Mouse (Mus musculus) adrenal gland, postnatal 10 days (tissue): ENCODE results near the gene Cul7. TPM values are rescaled to one million over a fixed set of nuclear protein-coding genes. Genes with fewer than 3 reads are reported as not detected.

Experiments used
- DNase-seq: peaks from one replicate; pipeline ENCODE4 v3.0.0; 2021; ENCODE audit warnings: mixed read lengths
- long read RNA-seq, 2 experiments: library from polyadenylated mRNA; stranded (forward); transcript quantifications; one replicate each; pipeline ENCODE4 v2.0.0; 2021
- total RNA-seq, 2 experiments: library from RNA; stranded (reverse); gene quantifications; 2 replicates each; pipeline ENCODE4 v1.2.3; 2021

The Cul7 gene
- total RNA-seq: 10 to 100 TPM; 48.5 to 61.7 TPM
- long read RNA-seq, experiment 1, full-length matches to known transcripts: 2 of 16 reads
- long read RNA-seq, experiment 1, partial matches to known transcripts: 13 of 16 reads
- long read RNA-seq, experiment 1, other reads (novel, unspliced or antisense): 1 of 16 reads
- long read RNA-seq, experiment 2, full-length matches to known transcripts: 3 of 6 reads
- long read RNA-seq, experiment 2, partial matches to known transcripts: 1 of 6 reads
- long read RNA-seq, experiment 2, other reads (novel, unspliced or antisense): 2 of 6 reads

GRCm38 (mm10) chr17:46650232-46651031 lies at the start of gene Cul7:
Gene Cul7, plus strand, starts transcription at chr17:46650337.
- DNase-seq: peak; percentile 95

- no peak for DNase-seq
Observed at GRCm38 (mm10) chr17:46600569-46600968, 49.6 kb upstream of the Cul7 start.

DNA sequence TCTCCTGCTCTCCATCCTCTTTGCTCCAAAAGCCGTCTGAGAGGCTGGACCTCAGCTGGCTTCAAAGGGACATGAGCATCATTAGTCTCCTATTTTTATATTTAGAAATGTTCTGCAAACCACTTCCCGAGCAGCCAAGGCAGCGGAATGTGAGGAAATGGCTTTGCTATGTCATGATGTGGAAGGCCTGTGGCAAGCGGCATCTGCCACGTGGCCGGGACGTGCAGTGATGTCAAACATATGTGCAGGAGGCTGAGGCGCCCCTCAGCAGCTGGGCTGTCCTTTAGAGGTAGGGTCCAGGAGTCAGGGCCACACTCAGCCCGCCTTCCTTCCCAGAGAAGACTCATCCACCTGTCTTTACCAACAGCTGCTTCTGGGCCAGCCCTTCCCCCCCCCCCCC lies 47.9 kb upstream of the Cul7 start:
- DNase-seq: no peak

DNA sequence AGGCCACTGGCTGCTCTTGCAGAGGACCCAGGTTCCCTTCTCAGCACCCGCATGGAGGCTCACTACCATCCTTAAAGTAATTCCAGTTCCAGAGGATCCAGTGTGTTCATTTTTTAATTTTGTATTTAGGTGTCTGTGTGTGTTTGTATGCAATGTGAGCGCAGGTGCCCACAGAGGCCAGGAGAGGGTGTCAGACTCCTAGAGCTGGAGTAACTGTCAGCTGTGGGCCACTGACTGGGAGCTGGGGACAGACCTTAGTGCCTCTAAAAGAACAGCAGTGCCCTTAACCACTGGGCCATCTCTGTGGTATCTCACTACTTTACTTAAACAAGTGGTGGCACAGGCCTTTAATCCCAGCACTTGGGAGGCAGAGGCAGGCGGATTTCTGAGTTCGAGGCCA lies 46.9 kb upstream of the Cul7 start:
- DNase-seq: no peak

GRCm38 (mm10) chr17:46605126-46605525 lies 45.0 kb upstream of the Cul7 start:
- DNase-seq: no peak

DNA sequence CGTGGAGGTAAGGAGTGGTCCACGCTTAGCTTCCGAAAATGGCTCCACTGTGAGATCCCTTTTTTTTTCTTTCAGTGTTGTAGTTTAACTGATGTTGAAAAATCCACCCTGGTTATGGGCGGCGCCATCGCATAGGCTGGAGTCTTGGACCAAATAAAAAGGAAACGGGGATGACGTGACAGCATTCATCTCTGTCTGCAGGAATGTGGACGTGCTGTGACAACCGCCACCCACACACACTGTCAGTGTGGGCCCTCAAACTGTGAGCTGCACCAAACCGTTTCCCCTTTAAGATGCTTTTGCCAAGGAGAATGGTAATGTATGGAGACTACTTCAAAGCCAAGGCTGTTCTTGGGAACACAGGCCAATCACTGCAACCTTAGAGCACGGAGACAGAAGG lies 44.1 kb upstream of the Cul7 start:
- no peak for DNase-seq

DNA sequence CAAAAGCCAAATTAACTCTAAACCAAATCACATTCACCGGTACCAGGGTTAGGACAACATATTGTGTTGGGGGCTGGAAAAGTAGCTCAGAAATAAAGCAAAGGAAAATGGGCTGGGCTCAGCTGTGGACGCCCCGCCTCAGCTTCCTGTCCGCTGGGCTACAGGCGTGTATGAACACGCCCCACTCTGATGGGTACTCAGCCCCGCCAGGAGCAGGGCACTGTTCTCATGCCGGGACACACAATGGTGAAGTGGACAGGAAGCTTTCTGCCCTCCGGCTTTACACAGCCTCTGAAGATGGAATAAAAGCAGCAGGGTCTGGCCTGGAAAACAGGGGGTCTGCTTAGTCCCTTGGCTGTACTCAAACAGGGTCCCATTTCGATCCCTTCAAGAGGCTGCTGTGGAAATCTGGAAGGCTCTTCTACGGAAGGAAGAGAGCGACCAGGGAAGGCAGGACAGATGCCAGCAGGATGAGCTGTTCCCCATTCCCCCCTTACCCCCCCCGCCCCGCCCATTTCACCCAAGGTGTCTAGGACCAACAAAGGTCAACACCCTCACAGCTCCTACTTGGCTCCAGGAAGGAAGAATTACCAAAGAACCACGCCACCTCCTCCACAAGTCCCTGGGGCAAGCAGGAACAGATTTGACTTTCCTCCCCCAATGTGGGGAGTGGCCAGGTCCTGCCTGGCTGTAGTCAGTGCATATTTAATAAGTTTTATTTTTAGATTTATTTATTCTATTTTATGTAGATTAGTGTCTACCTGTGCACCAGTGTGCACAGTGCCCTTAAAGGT lies 40.2 kb upstream of the Cul7 start:
- DNase-seq: peak; percentile 42

- no peak for DNase-seq
Observed at GRCm38 (mm10) chr17:46611316-46611715, 38.8 kb upstream of the Cul7 start.

- DNase-seq: no peak
Observed at GRCm38 (mm10) chr17:46612189-46612588, 37.9 kb upstream of the Cul7 start.

DNA sequence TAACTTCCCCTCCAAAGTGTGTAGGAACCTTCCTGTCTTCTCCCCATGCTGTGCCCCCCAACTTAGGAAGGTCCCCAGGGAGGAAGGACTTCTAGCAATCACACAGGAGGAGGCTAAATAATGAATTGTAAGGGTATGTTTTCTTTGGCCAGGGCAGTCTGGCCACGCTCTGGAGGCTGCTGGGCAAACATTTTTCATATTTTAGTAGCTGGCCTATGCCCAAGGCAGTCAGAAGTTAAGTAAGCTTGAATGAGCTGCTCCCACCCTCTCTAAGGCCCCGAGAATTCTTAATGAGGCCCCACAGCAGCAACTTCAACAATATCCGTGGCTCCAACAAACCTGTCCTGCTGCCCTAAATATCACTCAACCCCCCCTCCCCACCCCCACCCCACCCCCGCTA lies 37.3 kb upstream of the Cul7 start:
- DNase-seq: peak; percentile 48

- DNase-seq: no peak
Observed at GRCm38 (mm10) chr17:46613229-46613628, 36.9 kb upstream of the Cul7 start.

DNA sequence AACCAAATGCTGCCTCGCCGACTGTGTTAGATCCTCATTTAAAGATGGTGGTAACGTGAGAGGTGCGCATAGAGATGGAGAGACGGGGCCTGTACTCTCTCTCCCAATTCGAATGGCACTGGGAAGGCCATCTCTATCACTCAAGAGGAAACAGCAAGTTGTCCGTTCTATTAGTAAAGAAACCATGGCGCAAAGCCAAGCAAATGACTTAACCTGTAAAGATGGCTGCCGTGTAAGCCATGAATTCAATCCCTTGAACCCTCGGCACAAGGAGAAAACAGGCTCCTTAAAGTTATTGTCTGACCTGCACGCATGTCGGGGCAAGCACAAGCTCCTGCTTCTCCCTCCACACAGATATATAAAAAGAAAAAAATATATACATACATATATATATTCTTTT lies 32.3 kb upstream of the Cul7 start:
- DNase-seq: no peak

DNA sequence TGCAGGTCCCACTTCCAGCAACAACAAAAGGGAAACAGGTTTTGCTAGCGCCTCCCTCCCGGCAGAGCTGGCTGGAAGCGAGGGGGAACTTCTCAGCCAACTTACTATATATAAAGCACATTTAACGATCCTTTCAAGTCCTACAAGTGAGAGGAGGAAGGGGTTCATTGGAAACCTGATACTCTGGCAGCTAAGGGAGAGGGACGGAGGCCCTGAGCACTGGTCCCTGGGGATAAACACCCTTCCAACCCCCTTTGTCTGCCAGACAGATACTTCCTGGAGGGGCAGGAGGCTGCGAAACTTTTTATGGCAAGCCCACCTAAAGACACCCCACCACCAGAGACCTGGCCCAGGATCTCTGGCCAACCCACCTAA lies 31.8 kb upstream of the Cul7 start:
- no peak for DNase-seq

- DNase-seq: no peak
Observed at GRCm38 (mm10) chr17:46618769-46619682, 31.1 kb upstream of the Cul7 start.

DNA sequence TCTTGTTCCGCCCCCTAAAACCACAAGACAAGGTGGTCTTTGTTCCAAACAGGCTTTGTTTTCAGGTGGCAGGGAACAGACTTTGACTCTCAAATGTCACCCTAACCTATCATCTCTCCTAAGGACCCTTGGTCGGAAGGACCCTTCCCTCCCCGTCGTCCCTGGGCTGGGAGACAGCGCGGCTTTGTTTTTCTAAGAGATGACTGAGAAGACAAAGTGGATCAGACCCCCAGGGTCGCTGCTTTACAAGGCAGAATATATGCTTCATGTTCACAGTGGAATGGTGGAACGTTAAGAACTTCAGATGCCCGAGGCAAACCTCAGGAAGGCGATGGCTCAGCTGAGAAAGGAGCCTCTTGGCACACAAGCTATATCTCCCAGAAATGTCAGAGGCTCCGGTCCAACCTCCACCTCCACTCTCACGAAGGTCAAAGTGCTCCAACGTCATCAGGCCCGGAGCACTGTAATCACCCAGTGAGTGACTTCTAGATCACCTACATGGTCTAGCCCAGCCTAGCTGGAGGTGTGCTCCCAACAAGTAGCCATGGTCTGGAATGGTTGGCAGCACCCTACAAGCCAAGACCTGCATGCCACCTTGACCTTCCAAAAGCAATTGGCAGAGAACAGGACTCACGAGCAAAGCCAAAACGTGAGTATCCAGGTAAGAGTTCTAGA lies 30.3 kb upstream of the Cul7 start:
- DNase-seq: no peak

GRCm38 (mm10) chr17:46621324-46621723 lies 28.8 kb upstream of the Cul7 start:
- DNase-seq: peak; percentile 78

DNA sequence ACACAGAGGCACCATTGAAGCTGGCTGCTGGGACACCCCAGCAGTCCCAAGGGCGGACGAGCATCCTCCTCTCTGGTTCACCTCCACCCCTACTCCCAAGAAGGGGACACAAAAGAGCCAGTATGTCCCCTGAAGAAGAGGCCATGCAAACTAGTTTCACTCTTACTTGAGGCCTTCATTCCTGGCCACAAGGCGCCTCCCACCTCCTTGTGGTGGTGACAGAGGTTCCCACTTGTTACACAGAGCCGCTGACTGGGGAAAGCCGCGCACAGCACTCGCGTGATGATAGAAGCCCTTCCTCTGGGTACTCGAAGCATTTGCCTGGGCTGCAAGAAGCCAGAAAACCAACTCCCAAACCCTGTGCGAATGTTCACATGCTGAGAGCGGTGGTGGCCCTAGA lies 27.9 kb upstream of the Cul7 start:
- no peak for DNase-seq

- no peak for DNase-seq
Observed at GRCm38 (mm10) chr17:46623819-46624557, 26.1 kb upstream of the Cul7 start.

GRCm38 (mm10) chr17:46624598-46624997 lies 25.5 kb upstream of the Cul7 start:
- no peak for DNase-seq

DNA sequence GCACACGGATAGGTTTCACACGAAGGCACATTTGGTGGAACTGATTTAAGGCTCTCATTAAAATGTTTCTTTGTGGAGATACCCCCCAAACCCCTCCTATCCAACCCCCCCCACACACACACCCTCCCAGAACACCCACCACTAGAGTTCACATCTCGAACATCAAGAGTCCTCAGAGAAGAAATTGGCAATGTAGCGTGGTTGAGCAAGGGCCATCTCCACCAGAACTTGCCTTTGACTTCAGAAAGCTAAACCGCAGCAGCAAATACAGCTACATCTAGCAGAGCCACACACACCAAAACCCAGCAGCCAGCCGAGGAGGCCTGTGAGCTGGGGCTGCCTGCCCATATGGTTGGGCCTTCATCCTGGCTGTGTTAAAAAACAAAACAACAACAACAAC lies 22.7 kb upstream of the Cul7 start:
- DNase-seq: no peak

GRCm38 (mm10) chr17:46628471-46628790 lies 21.7 kb upstream of the Cul7 start:
- DNase-seq: no peak
